Mouse (Mus musculus): ENCODE measurements around the gene Adamts6.

- TF ChIP-seq CTCF (IDR thresholded peaks at IDR 0.05; ENCODE audit: extremely low read depth, insufficient read depth, insufficient read length, insufficient replicate concordance) (no peak), POLR2A (IDR thresholded peaks at IDR 0.05; ENCODE audit: low read depth, low read length) (no peak)
Observed at GRCm38 (mm10) chr13:104519006-104519695, 231.5 kb downstream of the Adamts6 start.

Data from spleen, adult 2 months (tissue).